Mouse (Mus musculus): ENCODE measurements at regions not wholly inside any gene's neighbourhood (a gene's known extent, or its start where the extent isn't known, plus 50 kb on each side); places are given as distances from the start of the nearest gene placed in this dataset.
"Not testable (repeated sequence)": the region's sequence is repeated elsewhere in the genome, so short reads cannot be mapped to it uniquely, and the experiment has no call there.

DNA sequence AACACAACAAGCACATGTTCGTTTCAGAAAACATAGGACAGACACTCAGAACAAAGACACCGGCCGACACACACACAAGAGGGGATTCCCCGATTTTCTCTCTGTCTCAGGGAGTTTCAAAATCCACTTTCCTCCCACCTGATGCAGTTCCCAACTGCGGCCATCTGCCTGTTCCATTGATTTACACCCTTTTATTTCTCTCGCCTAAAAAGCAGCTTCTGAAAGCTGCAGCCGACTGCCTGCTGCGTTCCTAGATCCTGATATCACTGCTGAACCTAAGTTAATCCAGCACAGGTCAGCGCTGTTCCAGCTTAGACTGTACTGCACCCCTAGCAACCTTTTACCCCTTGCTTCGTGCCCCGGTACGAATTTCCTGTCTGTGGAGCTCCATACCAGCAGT is 237.0 kb downstream of the Impad1 start:
- no peak for DNase-seq (ENCODE audit: low read depth, low spot score)

DNA sequence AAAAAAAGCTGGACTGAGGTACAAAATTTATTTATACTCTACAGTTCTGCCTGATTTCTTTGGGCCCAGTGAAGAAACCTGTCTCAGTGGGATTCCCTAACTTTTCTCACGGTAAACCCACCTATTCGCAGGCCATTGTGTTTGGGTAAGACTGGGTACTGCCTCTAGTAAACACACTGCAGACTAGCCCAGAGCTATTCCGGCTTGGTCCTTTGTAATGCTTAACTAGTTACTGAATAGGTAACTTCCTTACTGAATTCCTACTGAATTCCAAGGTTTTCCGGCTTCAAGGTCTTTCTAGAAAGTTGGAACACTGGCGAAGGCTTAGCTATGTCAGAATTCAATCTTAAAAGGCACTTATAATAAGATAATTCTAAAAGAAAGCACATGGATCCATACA is 242.9 kb downstream of the Impad1 start:
- no peak for DNase-seq (ENCODE audit: low read depth, low spot score)

DNA sequence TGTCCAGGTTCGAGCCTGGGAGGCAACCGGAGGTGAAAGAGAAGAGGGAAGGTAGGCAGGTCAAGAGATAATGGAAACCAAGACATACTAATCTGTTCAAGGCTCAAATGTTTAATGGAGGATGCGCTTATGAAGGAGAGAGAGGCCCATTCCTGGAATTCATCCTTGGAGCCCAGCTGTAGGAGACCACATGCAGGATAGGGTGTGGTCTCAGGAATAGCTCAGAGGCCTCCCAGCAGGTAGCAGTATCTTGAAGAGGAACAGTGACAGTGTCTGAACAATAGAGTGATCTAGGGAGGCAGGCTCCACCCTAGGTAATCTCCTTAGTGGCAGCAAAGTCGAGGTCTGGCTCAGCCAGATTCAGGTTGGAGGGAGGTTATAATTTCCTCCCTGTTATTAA is 243.3 kb downstream of the Impad1 start:
- DNase-seq (ENCODE audit: low read depth, low spot score): no peak

DNA sequence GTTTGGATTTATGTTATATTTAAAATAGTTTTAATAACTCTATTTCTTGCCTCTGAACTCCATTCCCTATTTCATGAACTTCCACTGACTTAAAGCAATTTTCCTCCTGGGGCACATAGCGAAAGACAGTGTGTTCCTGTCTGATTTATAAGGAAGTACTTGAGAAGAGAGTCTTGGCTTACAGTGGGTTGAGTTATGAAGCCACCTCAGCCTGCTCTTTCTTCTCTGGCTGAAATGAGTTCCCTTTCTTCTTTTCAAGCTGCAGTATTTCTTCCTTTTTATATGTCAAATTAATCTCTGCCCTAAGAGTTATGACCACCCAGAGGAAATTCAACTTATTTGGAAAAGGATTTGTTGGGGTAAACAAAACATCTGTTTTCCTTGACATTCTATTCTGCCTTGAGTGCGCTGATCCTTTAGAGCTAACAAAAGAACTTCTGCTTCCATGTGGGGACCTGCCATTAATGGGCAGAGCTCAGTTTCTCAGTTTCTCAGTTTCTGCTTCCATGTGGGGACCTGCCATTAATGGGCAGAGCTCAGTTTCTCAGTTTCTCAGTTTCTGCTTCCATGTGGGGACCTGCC is 255.9 kb downstream of the Impad1 start:
- DNase-seq (ENCODE audit: low read depth, low spot score): no peak

- DNase-seq (ENCODE audit: low read depth, low spot score): no peak
These were observed 261.0 kb downstream of the Impad1 start for GRCm38 (mm10) chr4:4532196-4532595.

DNA sequence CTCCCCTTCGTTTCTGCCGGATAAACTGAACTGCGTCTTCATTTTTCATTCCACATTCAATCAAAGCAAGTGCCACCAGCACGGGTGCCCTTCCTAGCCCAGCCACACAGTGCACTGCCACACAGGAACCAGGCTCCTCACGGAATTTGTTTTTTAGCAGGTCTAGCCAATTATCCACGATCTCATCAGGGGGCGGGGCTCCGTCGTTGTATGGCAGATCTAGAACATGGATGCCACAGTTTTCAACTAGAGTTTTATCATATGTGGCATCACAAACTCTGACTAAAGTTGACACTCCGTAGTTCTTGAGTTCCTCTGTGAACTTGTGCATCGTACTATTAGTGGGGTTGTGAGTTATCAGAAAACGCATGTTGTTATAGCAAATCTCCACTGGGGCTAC is 264.8 kb downstream of the Impad1 start:
- DNase-seq (ENCODE audit: low read depth, low spot score): no peak

GRCm38 (mm10) chr4:4521757-4522156 is 271.4 kb downstream of the Impad1 start:
- DNase-seq (ENCODE audit: low read depth, low spot score): no peak

DNA sequence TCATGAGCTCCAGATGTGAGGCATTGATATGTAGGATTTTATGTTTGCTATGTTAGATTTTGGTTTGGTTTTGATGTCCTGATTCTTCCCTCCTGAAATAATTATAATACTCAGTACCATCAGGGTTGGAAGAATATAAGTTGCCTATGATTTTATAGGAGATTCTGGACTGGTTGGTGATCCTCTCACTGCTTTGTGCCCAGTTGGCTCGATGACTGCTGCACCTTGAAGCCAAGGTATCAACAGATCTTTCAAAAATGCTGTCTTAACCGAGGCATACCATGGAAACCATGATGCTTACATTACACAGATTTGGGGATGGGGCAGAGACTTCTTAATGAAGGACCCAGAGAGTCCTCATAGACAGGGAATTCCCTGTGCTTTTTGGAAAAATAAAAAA is 274.4 kb downstream of the Impad1 start:
- DNase-seq (ENCODE audit: low read depth, low spot score): no peak

DNA sequence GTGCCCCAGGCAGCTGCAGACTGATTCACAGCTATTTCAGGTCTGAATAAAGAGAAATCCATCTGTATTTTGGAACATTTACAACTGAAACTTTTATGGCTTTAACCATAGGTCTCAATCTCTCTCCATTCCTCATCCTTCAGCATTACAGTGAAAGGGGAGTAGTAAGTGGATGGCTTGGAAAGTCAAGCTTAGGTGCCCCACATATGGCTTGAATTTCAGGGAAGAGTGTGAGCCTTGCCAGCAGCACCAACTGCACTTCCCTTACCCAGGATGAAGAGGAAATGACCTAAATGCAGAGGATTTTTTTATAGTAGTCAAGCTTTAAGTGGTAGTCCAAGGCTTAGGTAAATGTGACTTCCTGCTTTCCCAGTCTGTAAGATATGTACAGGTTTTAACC is 279.8 kb downstream of the Impad1 start:
- DNase-seq (ENCODE audit: low read depth, low spot score): no peak

- no peak for DNase-seq (ENCODE audit: low read depth, low spot score)
These were observed 282.8 kb downstream of the Impad1 start for GRCm38 (mm10) chr4:4510180-4510920.

- no peak for DNase-seq (ENCODE audit: low read depth, low spot score)
These were observed 283.9 kb downstream of the Impad1 start for GRCm38 (mm10) chr4:4509296-4509695.

DNA sequence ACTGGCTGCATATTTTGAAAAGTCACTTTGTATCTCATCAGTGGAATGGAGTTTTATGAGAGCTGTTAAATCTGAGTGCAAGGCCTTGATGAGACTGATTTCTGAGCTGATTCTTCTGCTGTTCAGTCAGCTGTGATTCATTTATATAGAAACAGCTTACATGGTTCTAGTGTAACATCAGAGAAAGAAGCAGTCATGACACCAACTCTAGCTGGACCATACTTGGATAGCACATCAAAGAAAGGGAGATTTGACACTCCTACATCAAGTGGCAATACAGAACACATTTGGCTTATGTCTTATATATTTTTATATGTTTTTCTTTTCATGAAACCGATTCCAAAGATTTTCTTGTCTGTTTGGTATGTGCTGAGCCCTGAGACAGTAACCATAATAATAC is 296.0 kb downstream of the Impad1 start:
- no peak for DNase-seq (ENCODE audit: low read depth, low spot score)

- no peak for DNase-seq (ENCODE audit: low read depth, low spot score)
These were observed 297.0 kb downstream of the Impad1 start for GRCm38 (mm10) chr4:4496181-4496580.

- peak; percentile 29 for DNase-seq (ENCODE audit: low read depth, low spot score)
These were observed 327.9 kb downstream of the Impad1 start for GRCm38 (mm10) chr4:4465169-4465714.

- no peak for DNase-seq (ENCODE audit: low read depth, low spot score)
These were observed 328.9 kb downstream of the Impad1 start for GRCm38 (mm10) chr4:4464130-4464700.

DNA sequence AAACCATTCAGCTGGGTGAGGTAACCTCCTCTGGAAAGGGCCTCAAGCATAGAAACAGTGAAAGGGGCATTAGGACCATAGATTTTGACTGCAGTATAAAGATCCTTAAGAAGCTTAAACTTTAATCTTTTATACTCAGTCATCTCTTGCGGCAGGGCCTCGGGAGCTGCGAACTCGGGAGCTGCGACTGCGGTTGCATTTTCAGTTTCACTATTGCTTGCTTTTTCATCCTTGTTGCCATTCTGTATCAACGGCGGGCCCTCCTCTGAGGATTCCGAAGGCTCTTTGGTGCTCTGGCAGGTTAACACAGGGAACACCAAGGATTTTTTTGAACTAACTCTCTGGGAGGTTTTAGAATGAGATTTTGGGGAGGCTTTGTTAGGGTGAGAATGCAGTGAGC is 333.9 kb downstream of the Impad1 start:
- no peak for DNase-seq (ENCODE audit: low read depth, low spot score)

DNA sequence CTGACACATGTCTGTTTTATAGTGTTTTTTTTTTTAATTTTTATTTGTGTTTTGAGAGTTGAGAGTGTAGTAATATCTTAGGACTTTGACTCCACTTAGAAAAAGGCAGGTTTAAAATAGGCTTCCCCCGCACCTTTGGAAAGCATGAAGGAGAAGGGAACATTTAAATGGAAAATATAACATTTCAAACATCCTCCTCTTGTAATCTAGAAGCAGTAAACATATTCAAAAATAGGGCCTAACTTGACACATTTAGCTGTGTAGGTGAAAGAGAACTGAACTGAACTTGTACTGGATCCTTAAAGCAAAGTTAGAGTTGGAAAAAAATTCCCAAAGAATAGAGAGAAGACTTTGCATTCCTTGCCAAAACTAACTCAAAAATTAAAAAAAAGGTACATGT is 343.1 kb downstream of the Impad1 start:
- DNase-seq (ENCODE audit: low read depth, low spot score): no peak

- DNase-seq (ENCODE audit: low read depth, low spot score): no peak
These were observed 350.5 kb downstream of the Impad1 start for GRCm38 (mm10) chr4:4442650-4443049.

DNA sequence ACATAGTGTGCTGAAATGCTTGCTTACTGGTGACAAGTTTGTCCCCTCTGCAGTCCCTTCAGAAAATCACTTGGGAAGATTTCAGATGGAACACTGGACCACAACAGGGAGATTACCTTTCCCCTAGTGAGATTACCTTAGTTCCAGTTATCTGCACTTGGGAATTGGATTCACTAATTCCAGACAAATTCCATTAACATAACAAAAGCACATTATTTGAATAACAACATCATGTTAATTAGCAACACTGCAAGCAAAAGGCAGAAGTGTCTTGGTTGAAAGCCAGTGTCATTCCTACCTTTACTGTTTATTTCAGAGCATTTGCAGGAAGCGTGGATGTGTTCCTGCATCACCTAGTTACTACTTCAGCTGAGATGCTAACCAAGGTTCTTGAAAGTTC is 355.6 kb downstream of the Impad1 start:
- no peak for DNase-seq (ENCODE audit: low read depth, low spot score)

GRCm38 (mm10) chr4:4424526-4424925 is 347.2 kb upstream of the Sdr16c6 start:
- DNase-seq (ENCODE audit: low read depth, low spot score): not testable (repeated sequence)

GRCm38 (mm10) chr4:4403812-4404211 is 326.5 kb upstream of the Sdr16c6 start:
- no peak for DNase-seq (ENCODE audit: low read depth, low spot score)

- DNase-seq (ENCODE audit: low read depth, low spot score): no peak
These were observed 320.1 kb upstream of the Sdr16c6 start for GRCm38 (mm10) chr4:4397410-4397809.

DNA sequence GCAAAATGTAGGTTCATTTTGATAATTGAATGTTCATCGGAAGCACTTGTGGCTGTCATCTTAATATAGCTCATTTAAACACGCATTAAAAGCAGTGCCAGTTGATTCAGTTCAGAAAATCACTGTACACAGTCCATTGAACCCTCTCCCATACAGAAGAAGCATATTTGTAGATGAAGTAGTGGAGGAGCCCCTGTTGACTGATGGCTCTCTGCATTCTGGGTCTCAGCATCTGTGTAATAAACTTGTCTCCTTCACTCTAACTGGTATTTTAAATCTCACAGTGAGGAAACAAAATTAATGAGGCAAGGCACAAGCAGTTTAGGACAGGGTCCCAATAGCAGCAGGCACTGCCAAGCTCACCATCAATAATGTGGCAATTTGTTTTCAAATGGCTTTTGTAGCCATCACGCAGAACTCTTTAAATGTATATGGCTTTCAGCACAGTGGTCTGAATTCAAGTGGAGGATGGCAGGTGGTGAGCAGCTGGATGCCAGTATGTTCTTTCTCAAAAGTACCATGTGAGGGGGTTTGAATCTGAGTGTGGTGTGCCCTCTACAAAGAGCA is 302.8 kb upstream of the Sdr16c6 start:
- no peak for DNase-seq (ENCODE audit: low read depth, low spot score)
